Mouse (Mus musculus): ENCODE measurements at regions not wholly inside any gene's neighbourhood (a gene's known extent, or its start where the extent isn't known, plus 50 kb on each side); places are given as distances from the start of the nearest gene placed in this dataset.

DNA sequence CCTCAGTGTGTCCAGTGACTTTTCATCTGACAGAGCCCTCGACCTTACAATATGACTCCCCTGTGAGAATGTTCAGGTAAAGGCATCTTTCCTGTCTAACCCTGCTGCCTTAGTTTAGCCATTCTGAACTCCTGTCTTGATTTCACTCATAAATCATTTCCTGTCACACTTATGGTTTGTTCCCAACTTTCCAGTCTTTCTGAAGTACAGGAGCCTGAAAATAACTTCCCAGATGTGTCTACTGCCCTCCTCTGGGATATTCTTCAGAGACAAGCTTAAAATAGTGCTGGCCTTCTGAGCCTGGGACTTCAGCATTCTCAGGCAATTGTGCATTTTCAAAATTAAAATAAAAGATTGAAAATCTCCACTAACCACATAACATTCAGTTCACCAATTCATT is 204.1 kb downstream of the Car2 start:
- H3K4me2 ChIP-seq: no peak overlapping the region
- no peak overlapping the region for H3K4me3 ChIP-seq (ENCODE audit: low read depth, low read length)
- no peaks in the 10 kb centered on the region for H3K9me3 ChIP-seq (ENCODE audit: control insufficient read depth, low read length)
- no peaks in the 10 kb centered on the region for H3K27me3 ChIP-seq (ENCODE audit: control insufficient read depth, insufficient read depth, low read length)
- DNase-seq (ENCODE audit: low spot score, missing footprints) (no peak), ATAC-seq (ENCODE audit: low FRiP score) (no peak)
- H3K27ac ChIP-seq (ENCODE audit: low read depth, low read length): no peak overlapping the region
- no peaks in the 10 kb centered on the region for H3K4me1 ChIP-seq (ENCODE audit: control insufficient read depth, insufficient read depth, low read length)
- no peak overlapping the region for H3K9ac ChIP-seq (ENCODE audit: low read length)
- no peaks in the 10 kb centered on the region for H3K36me3 ChIP-seq (ENCODE audit: control insufficient read depth, insufficient read depth, low read length)
- 71% methylated on average over 1 of the region's 1 CpGs for WGBS

GRCm38 (mm10) chr3:15098206-15098817 is 212.2 kb downstream of the Car2 start:
- no peak overlapping the region for H3K9ac ChIP-seq (ENCODE audit: low read length)
- H3K27me3 ChIP-seq (ENCODE audit: control insufficient read depth, insufficient read depth, low read length): no peaks in the 10 kb centered on the region
- H3K4me2 ChIP-seq: no peak overlapping the region
- H3K4me3 ChIP-seq (ENCODE audit: low read depth, low read length): no peak overlapping the region
- H3K9me3 ChIP-seq (ENCODE audit: control insufficient read depth, low read length): no peaks in the 10 kb centered on the region
- 75% methylated on average over 6 of the region's 6 CpGs for WGBS
- H3K36me3 ChIP-seq (ENCODE audit: control insufficient read depth, insufficient read depth, low read length): no peaks in the 10 kb centered on the region
- DNase-seq (ENCODE audit: low spot score, missing footprints) (no peak), ATAC-seq (ENCODE audit: low FRiP score) (no peak)
- H3K4me1 ChIP-seq (ENCODE audit: control insufficient read depth, insufficient read depth, low read length): no peaks in the 10 kb centered on the region
- no peak overlapping the region for H3K27ac ChIP-seq (ENCODE audit: low read depth, low read length)

DNA sequence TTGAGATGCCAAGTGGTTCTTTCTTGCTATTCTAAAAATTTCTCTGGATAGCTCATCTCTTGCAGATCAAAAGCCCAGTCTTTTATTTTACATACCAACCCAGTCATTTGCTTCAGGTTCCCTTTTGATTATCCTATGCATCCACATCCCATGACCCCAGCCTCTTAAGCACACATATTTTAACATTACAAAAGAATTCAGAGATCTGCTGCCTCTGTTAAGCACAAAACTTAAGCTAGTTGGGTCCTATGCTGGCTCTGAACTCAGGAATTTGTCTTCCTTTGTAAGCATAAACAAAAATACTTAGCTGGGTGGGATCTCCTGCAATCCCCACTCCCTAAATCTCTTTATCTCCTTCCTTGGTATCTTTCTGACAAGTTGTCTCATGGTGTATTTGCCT is 212.9 kb downstream of the Car2 start:
- Histone ChIP-seq H3K27me3 (ENCODE audit: control insufficient read depth, insufficient read depth, low read length) (no peaks in the 10 kb centered on the region), H3K4me2 (no peak overlapping the region), H3K9ac (ENCODE audit: low read length) (no peak overlapping the region), H3K4me3 (ENCODE audit: low read depth, low read length) (no peak overlapping the region), H3K9me3 (ENCODE audit: control insufficient read depth, low read length) (no peaks in the 10 kb centered on the region), H3K27ac (ENCODE audit: low read depth, low read length) (no peak overlapping the region), H3K36me3 (ENCODE audit: control insufficient read depth, insufficient read depth, low read length) (no peaks in the 10 kb centered on the region), H3K4me1 (ENCODE audit: control insufficient read depth, insufficient read depth, low read length) (no peaks in the 10 kb centered on the region)
- no peak for ATAC-seq (ENCODE audit: low FRiP score)
- no peak for DNase-seq (ENCODE audit: low spot score, missing footprints)

GRCm38 (mm10) chr3:15105627-15106026 is 219.6 kb downstream of the Car2 start:
- Histone ChIP-seq H3K9ac (ENCODE audit: low read length) (no peak overlapping the region), H3K27me3 (ENCODE audit: control insufficient read depth, insufficient read depth, low read length) (no peaks in the 10 kb centered on the region), H3K4me1 (ENCODE audit: control insufficient read depth, insufficient read depth, low read length) (no peaks in the 10 kb centered on the region), H3K4me2 (no peak overlapping the region), H3K9me3 (ENCODE audit: control insufficient read depth, low read length) (no peaks in the 10 kb centered on the region), H3K27ac (ENCODE audit: low read depth, low read length) (no peak overlapping the region), H3K36me3 (ENCODE audit: control insufficient read depth, insufficient read depth, low read length) (no peaks in the 10 kb centered on the region), H3K4me3 (ENCODE audit: low read depth, low read length) (no peak overlapping the region)
- DNase-seq (ENCODE audit: low spot score, missing footprints) (no peak), ATAC-seq (ENCODE audit: low FRiP score) (no peak)
- 58% methylated on average over 4 of the region's 4 CpGs for WGBS

DNA sequence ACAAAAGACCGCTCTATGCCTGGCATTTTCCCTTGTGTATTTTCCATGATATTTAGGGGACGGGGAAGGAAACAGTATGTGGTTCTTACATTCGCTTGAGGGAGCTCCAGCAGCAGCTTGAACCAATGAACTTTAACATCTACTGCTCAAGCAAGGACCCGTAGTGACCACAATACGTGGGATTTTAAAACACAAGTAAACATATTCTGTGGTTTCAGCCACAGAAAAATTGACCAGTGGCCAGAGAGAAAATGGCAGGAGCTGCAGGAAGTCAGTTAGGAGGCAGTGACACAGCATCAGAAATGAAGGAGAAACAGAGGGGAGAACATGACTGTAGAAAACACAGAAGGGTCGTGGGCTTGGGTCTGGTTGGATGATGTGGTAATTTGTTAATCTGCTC is 220.2 kb downstream of the Car2 start:
- H3K4me3 ChIP-seq (ENCODE audit: low read depth, low read length): no peak overlapping the region
- H3K27me3 ChIP-seq (ENCODE audit: control insufficient read depth, insufficient read depth, low read length): no peaks in the 10 kb centered on the region
- H3K36me3 ChIP-seq (ENCODE audit: control insufficient read depth, insufficient read depth, low read length): no peaks in the 10 kb centered on the region
- H3K9ac ChIP-seq (ENCODE audit: low read length): no peak overlapping the region
- H3K4me2 ChIP-seq: no peak overlapping the region
- DNase-seq (ENCODE audit: low spot score, missing footprints) (no peak), ATAC-seq (ENCODE audit: low FRiP score) (no peak)
- 86% methylated on average over 6 of the region's 6 CpGs for WGBS
- H3K4me1 ChIP-seq (ENCODE audit: control insufficient read depth, insufficient read depth, low read length): no peaks in the 10 kb centered on the region
- H3K27ac ChIP-seq (ENCODE audit: low read depth, low read length): no peak overlapping the region
- H3K9me3 ChIP-seq (ENCODE audit: control insufficient read depth, low read length): no peaks in the 10 kb centered on the region

DNA sequence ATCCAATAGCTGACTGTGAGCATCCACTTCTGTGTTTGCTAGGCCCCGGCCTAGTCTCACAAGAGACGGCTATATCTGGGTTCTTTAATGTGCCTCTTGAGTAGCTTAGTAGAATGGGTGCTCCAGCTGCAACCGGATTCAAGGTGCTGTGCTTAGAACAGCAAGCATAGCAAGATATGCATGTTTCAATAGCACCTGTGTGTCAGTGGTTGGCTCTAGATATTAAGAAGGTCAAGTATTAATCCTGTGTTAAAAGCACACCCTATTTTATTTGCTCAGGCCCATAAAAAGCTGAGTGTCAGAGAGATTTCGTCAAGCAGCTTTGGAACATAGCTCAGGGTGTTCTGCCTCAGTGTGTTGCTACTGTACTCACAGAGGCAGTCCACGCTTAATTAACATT is 221.2 kb downstream of the Car2 start:
- Histone ChIP-seq H3K4me1 (ENCODE audit: control insufficient read depth, insufficient read depth, low read length) (peaks cover under 1% of the 10 kb centered on the region; the same call in 1 of the 2 replicates), H3K4me2 (no peak overlapping the region), H3K9ac (ENCODE audit: low read length) (no peak overlapping the region), H3K9me3 (ENCODE audit: control insufficient read depth, low read length) (no peaks in the 10 kb centered on the region), H3K27ac (ENCODE audit: low read depth, low read length) (no peak overlapping the region), H3K4me3 (ENCODE audit: low read depth, low read length) (no peak overlapping the region), H3K27me3 (ENCODE audit: control insufficient read depth, insufficient read depth, low read length) (no peaks in the 10 kb centered on the region), H3K36me3 (ENCODE audit: control insufficient read depth, insufficient read depth, low read length) (no peaks in the 10 kb centered on the region)
- DNase-seq (ENCODE audit: low spot score, missing footprints) (no peak), ATAC-seq (ENCODE audit: low FRiP score) (no peak)
- WGBS: 91% methylated on average over 5 of the region's 5 CpGs

DNA sequence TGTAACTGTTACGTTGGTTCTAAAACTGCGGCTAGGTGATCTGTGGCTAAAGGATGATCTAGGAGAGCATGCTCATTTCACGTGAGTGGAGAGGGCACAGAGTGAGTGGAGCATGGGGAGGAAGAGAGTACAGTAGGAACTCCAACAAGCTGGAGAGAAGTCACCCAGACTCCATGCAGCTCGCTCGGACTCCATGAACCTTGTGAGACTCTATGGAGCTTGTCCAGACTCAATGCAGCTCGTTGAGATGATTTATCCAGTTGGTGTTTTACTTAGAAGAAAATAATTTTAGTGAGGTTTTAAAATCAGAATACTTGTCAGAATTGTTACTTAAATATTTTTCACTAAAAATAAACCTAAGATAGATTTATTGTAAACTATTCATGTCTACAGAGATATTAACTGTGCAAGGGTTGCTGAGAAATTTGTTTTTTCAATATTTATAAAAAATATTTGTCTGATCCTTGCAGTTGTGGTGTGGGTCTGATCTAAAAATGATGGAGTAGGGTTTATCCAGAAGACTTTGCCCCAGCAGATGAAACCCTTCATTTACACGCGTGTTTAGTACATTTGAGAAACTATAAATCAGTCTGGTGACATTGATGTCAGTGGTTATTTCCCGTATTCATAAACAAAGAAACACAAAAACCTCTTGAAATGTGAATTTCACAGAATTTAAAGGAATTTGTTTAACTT is 222.3 kb downstream of the Car2 start:
- WGBS: 90% methylated on average over 9 of the region's 9 CpGs
- Histone ChIP-seq H3K4me3 (ENCODE audit: low read depth, low read length) (no peak overlapping the region), H3K4me2 (no peak overlapping the region), H3K36me3 (ENCODE audit: control insufficient read depth, insufficient read depth, low read length) (no peaks in the 10 kb centered on the region), H3K4me1 (ENCODE audit: control insufficient read depth, insufficient read depth, low read length) (peaks cover 2% of the 10 kb centered on the region; the same call in 1 of the 2 replicates), H3K9me3 (ENCODE audit: control insufficient read depth, low read length) (no peaks in the 10 kb centered on the region), H3K27ac (ENCODE audit: low read depth, low read length) (no peak overlapping the region), H3K27me3 (ENCODE audit: control insufficient read depth, insufficient read depth, low read length) (no peaks in the 10 kb centered on the region), H3K9ac (ENCODE audit: low read length) (no peak overlapping the region)
- no peak for DNase-seq (ENCODE audit: low spot score, missing footprints)
- ATAC-seq (ENCODE audit: low FRiP score): no peak

DNA sequence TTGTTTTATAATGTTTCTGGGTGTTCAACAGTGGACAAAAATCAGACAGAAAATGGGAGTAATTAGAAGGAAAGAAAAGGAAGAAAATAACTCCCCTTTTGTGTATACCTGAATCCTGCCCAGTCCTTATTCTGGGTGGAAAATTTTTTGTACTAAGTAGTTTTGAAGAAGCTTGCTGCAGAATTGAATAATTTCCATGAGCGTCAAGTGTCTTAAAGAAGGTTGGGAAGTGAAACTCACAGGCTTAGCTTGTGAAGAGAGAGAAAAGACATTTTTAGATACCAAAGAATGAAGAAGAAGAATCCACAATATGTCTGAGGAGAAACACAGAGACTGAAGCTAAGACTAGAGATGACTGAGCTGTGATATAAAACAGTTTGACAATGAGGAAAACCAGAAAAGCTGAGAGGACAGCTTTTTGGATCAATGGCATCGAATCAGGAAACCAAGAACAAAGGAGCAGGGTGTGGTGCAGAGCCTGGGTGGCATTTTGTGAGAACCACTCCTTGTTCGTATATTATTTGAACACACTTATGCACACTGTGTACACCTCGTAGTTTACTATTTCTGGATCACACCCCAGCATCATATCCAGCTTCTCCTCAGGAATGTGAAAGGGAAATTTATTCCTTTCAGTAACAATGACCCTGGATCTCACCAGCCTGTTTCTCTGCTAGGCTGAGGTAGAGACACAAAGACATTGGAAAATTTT is 221.9 kb downstream of the Gm9733 start:
- H3K4me2 ChIP-seq: no peak overlapping the region
- WGBS: 80% methylated on average over 4 of the region's 4 CpGs
- H3K4me1 ChIP-seq (ENCODE audit: control insufficient read depth, insufficient read depth, low read length): peaks cover 2% of the 10 kb centered on the region; the same call in 1 of the 2 replicates
- no peak overlapping the region for H3K27ac ChIP-seq (ENCODE audit: low read depth, low read length)
- DNase-seq (ENCODE audit: low spot score, missing footprints) (no peak), ATAC-seq (ENCODE audit: low FRiP score) (no peak)
- H3K4me3 ChIP-seq (ENCODE audit: low read depth, low read length): no peak overlapping the region
- no peaks in the 10 kb centered on the region for H3K9me3 ChIP-seq (ENCODE audit: control insufficient read depth, low read length)
- no peak overlapping the region for H3K9ac ChIP-seq (ENCODE audit: low read length)
- no peaks in the 10 kb centered on the region for H3K36me3 ChIP-seq (ENCODE audit: control insufficient read depth, insufficient read depth, low read length)
- H3K27me3 ChIP-seq (ENCODE audit: control insufficient read depth, insufficient read depth, low read length): no peaks in the 10 kb centered on the region

DNA sequence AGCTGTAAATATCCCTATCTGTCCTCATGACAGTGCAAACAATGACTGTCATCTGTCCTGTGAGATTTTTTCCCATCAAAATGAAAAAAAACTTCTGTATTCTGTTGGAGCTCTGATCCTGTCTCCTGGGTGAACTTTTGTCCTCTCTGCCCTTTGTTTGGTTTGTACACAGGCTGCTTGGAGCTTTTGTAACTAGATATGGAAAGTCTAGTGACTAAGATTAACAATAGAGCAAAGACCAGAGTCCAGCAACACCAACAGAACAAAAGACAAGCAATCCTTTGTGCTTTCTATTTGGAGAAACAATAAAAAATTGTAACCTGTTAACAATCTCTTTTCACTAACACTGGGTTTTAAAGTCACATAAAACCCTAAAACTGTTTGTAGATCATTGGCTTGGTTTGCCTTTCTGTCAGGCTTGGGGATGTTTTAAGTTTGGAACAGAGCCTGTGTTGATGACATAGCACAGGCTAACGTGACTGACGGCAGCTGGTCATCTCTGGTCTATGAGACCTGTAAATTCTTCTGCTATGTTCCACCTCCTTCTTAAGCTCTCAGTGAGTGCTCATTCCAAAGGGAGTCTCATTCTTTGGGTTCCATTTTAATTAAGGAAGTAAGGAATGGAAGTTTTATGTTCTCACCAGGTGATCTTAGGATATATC is 219.8 kb downstream of the Gm9733 start:
- WGBS: 40% methylated on average over 2 of the region's 2 CpGs
- DNase-seq (ENCODE audit: low spot score, missing footprints): no peak
- ATAC-seq (ENCODE audit: low FRiP score): no peak

More for the DNA sequence above, 219.8 kb downstream of the Gm9733 start:
- Histone ChIP-seq H3K4me1 (ENCODE audit: control insufficient read depth, insufficient read depth, low read length) (peaks cover 2% of the 10 kb centered on the region; the same call in 1 of the 2 replicates), H3K36me3 (ENCODE audit: control insufficient read depth, insufficient read depth, low read length) (no peaks in the 10 kb centered on the region), H3K9me3 (ENCODE audit: control insufficient read depth, low read length) (no peaks in the 10 kb centered on the region), H3K4me3 (ENCODE audit: low read depth, low read length) (no peak overlapping the region), H3K27ac (ENCODE audit: low read depth, low read length) (no peak overlapping the region), H3K9ac (ENCODE audit: low read length) (no peak overlapping the region), H3K27me3 (ENCODE audit: control insufficient read depth, insufficient read depth, low read length) (no peaks in the 10 kb centered on the region), H3K4me2 (no peak overlapping the region)

All from midbrain, embryonic 11.5 days (tissue).